Mouse (Mus musculus) forebrain, embryonic 10.5 days (tissue): Measurements from ENCODE around the gene Hoxd11. TPM values are rescaled to one million over a fixed set of nuclear protein-coding genes. Genes with fewer than 3 reads are reported as not detected.

Experiments used
- DNase-seq: peaks from one replicate; pipeline ENCODE4 v3.0.0-alpha.2; 2017; ENCODE audit warnings: low spot score; ENCODE audit errors: extremely low spot score
- H3K27ac ChIP-seq: fragments of 300-500 bp; sonication (generic); 2 replicates; pipeline ENCODE4 v1.5.1; 2016; ENCODE audit warnings: mild to moderate bottlenecking
- H3K27me3 ChIP-seq: fragments of 300-500 bp; sonication (generic); 2 replicates; pipeline ENCODE4 v1.6.1; 2016; ENCODE audit warnings: mild to moderate bottlenecking; ENCODE audit not compliant: poor library complexity, severe bottlenecking
- H3K36me3 ChIP-seq: fragments of 300-500 bp; sonication (generic); replicated peaks from 2 replicates; pipeline ENCODE4 v1.6.1; 2016; ENCODE audit warnings: mild to moderate bottlenecking, moderate library complexity
- H3K4me1 ChIP-seq: fragments of 300-500 bp; sonication (generic); 2 replicates; pipeline ENCODE4 v1.6.1; 2016
- H3K4me3 ChIP-seq: fragments of 300-500 bp; sonication (generic); 2 replicates; pipeline ENCODE4 v1.5.1; 2016; ENCODE audit warnings: mild to moderate bottlenecking, moderate library complexity
- H3K9me3 ChIP-seq: fragments of 300-500 bp; sonication (generic); 2 replicates; pipeline ENCODE4 v1.6.1; 2016; ENCODE audit warnings: mild to moderate bottlenecking, moderate library complexity
- WGBS: fragments of 180-500 bp; shearing (Covaris S2); methylation state at CpG from one replicate; pipeline ENCODE4 v1.1.7; 2016; 5-methylcytosine and 5-hydroxymethylcytosine counted together
- polyA plus RNA-seq: library from polyadenylated mRNA; unstranded; fragments of >200 nt; fragmentation: Nextera tagmentation; extraction: Ambion mirVana; gene quantifications from 2 replicates; pipeline ENCODE4 v1.2.1, GENCODE M21; 2016

The Hoxd11 gene
- polyA plus RNA-seq, 1 experiment from 2014 or later = not detected

DNA sequence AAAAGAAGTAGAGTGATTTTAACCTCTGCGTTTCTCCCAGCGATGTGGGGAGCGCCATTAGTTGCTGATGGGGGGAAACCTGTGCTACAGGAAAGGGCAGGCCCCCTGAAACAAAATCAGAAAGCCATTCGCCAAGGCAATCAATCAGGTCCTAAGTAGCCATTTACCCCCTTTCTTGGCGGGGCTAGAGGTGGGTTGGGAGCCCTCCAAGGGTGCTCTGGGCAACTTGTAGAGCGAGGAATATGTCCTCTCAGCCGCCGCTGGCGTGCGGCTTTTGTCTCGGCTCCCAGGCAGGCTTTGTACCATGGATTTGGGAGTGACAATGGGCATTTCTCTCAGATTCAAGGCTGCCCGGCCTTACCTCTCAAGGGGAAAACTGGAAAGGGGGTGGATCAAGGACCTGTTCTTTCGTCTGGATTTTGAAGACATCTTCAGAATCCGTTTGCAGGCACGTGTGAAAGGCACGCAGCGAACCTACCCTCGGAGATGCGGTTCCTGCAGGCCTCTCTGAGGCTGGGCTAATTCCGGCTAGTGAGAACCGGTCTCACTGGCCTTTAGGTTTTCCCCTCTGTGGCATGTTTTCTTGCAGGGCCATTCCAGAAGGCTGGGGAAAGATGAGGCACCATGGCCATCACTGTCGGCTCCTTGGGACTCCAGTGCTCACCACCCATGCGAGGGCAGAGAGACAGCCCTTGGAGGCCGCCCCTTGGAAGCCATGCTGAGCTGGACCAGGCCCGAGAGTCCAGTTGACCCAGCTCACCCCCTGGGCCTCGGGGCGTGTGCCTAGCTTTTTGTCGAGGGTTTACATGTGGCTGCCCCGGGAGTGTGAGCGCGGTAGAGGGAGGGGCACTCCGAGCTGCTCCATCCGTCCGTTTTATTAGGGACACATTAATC lies 17.3 kb downstream of the Hoxd11 start:
- no peak overlapping the region for H3K27ac ChIP-seq
- H3K4me3 ChIP-seq = no peak overlapping the region
- WGBS = under 1% methylated on average over 34 of the region's 34 CpGs
- peak; percentile 53 for DNase-seq
- no peaks in the 10 kb centered on the region for H3K36me3 ChIP-seq
- peaks cover 100% of the 10 kb centered on the region for H3K27me3 ChIP-seq
- no peaks in the 10 kb centered on the region for H3K9me3 ChIP-seq
- peaks cover 14% of the 10 kb centered on the region for H3K4me1 ChIP-seq

DNA sequence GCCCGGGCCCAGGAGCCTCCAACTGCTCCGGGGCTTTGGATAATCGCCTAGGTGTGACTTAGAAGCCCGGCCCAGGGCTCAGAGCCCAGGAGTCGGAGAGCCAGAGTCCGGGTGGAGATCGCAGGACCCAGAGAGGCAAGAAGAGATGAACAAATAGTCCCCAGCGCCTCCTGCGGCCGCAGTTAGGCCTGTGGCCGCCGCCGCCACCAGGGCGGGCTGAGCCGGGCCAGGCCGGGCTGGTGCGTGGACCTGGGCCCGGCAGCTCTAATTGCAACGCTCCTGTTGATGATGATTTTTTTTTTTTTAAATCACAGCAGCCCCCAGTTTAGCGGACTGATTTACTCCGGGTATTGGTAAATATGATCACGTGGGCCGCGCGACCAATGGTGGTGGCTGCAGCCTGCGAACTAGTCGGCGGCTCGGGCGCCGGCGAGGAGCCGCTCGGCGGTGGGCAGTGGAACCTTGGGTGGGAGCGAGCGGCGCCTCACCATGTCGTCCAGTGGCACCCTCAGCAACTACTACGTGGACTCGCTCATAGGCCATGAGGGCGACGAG lies 18.3 kb downstream of the Hoxd11 start, which contains the start of gene Hoxd9:
Gene Hoxd9 (plus strand): TSS at position 161 of the 555 bp plus-strand sequence.
- no peaks in the 10 kb centered on the region for H3K36me3 ChIP-seq
- peak within 1 kb of the TSS; percentile 44 for H3K4me3 ChIP-seq
- peaks cover 100% of the 10 kb centered on the region for H3K27me3 ChIP-seq
- peaks cover 14% of the 10 kb centered on the region for H3K4me1 ChIP-seq
- H3K9me3 ChIP-seq = no peaks in the 10 kb centered on the region
- DNase-seq = peak; percentile 69
- WGBS = under 1% methylated on average over 43 of the region's 43 CpGs
- no peak within 1 kb of the TSS for H3K27ac ChIP-seq

DNA sequence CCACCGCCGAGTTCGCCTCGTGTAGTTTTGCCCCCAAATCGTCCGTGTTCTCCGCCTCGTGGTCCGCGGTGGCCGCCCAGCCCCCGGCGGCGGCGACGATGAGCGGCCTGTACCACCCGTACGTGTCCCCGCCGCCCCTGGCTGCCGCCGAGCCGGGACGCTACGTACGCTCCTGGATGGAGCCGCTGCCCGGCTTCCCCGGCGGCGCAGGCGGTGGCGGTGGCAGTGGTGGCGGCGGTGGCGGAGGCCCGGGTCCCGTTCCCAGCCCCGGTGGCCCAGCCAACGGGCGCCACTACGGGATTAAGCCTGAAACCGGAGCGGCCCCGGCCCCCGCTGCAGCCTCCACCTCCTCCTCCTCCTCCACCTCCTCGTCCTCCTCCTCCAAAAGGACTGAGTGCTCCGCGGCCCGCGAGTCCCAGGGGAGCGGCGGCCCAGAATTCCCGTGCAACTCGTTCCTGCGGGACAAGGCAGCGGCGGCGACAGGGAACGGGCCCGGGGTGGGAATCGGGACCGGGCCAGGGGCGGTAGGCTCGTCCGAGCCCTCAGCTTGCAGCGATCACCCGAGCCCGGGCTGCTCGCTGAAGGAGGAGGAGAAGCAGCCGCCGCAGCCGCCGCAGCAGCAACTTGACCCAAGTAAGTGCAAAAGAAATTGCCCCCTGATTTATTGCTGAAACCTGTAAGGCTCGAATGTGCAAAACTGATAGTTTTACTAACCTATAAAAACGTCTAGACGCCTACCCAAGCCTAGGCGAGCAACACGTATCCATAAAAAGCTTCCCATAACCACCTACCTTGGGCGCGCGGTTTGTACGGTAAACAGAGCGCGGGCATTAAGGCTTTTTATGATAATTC lies 19.1 kb downstream of the Hoxd11 start:
- Histone ChIP-seq H3K9me3 (no peaks in the 10 kb centered on the region), H3K27me3 (peaks cover 100% of the 10 kb centered on the region), H3K4me3 (peak overlapping the region; percentile 44), H3K36me3 (no peaks in the 10 kb centered on the region), H3K27ac (no peak overlapping the region), H3K4me1 (peaks cover 14% of the 10 kb centered on the region)
- WGBS = under 1% methylated on average over 82 of the region's 86 CpGs
- peak; percentile 56 for DNase-seq

DNA sequence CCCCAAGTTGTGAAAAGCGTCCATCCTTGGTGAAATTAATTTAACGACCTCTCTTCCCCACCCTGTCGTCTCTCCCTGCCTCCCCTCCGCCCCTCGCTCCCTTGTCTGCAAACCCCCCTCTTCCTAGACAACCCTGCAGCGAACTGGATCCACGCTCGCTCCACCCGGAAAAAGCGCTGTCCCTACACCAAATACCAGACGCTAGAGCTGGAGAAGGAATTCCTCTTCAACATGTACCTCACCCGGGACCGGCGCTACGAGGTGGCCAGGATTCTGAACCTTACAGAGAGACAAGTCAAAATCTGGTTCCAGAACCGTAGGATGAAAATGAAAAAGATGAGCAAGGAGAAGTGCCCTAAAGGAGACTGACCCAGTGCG lies 19.7 kb downstream of the Hoxd11 start:
- no peak overlapping the region for H3K27ac ChIP-seq
- WGBS = 1% methylated on average over 17 of the region's 17 CpGs
- peaks cover 100% of the 10 kb centered on the region for H3K27me3 ChIP-seq
- H3K36me3 ChIP-seq = no peaks in the 10 kb centered on the region
- H3K4me3 ChIP-seq = no peak overlapping the region
- H3K9me3 ChIP-seq = no peaks in the 10 kb centered on the region
- peak; percentile 46 for DNase-seq
- peaks cover 16% of the 10 kb centered on the region for H3K4me1 ChIP-seq

DNA sequence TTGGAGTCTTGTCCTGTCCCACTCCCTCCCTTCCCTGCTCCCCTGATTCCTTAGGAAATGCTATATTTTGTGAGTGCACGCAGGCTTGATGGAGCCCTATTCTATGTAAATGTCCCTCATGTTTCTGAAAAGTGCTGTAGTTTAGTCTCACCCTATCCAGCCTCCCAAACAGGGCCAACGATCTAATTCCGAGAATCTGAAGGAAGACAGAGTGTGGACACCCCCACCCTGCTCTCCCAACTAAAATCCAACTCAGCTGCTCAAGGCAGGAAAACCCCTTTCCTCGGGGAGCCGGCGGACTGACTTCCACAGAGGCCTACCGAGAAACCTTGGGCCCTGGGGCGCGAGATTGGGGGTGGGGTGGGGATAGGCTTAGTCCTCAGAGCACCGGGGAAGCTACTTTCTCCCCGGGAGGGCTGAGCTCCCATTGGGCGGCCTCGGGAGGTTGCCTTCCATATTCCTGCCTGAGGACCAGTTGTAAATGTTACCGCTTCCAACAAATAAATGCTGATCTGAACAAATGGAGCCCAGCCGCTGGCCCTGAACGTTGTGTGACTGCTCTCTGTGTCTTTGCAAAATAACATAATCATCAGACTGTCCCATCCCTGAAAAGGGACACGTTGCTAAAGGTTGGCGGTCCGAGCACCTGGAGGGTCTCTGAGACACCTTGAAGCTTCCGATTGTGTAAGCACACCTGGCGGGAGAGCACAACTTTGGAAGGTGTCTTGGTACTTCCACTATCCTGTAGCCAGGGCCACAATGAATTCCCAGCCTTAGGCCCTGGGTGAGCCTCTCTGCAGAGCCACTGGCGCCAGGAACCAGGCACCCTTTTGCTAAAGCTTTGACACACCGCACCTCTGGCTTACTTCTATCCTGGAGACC lies 20.5 kb downstream of the Hoxd11 start:
- H3K4me3 ChIP-seq = no peak overlapping the region
- DNase-seq = peak; percentile 36
- peaks cover 21% of the 10 kb centered on the region for H3K4me1 ChIP-seq
- H3K36me3 ChIP-seq = no peaks in the 10 kb centered on the region
- peaks cover 100% of the 10 kb centered on the region for H3K27me3 ChIP-seq
- H3K27ac ChIP-seq = no peak overlapping the region
- WGBS = 2% methylated on average over 23 of the region's 23 CpGs
- H3K9me3 ChIP-seq = no peaks in the 10 kb centered on the region

DNA sequence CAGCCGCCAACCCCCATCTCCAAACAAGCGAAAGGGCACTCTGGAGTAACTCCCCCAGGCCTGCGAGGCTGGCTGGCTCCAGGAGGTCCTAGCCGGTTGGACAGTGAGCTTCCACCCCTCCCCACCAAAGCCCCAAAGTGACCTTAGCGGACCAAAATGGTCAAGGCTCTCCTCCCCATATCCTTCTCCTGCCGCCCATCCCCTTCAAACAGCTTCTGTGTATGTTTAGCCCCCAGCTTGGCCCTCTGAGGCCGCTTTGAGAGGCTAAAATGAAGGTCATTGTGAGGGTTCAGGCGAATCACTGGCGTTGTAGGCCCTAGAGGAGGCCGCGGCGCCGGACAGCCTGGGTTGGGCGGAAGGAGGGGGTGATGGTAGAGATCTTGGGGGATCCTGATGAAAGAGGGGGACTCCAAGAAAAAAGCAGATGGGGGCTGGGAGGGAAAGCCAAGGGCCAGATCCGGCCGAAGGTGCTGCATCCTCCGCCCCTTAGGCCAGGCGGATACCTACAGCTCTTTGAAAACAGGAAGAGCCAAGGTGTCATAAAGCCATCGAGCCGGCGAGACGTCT lies 21.3 kb downstream of the Hoxd11 start:
- H3K9me3 ChIP-seq = no peaks in the 10 kb centered on the region
- peaks cover 29% of the 10 kb centered on the region for H3K4me1 ChIP-seq
- peak; percentile 33 for DNase-seq
- H3K4me3 ChIP-seq = no peak overlapping the region
- WGBS = under 1% methylated on average over 22 of the region's 22 CpGs
- no peak overlapping the region for H3K27ac ChIP-seq
- peaks cover 100% of the 10 kb centered on the region for H3K27me3 ChIP-seq
- H3K36me3 ChIP-seq = no peaks in the 10 kb centered on the region

DNA sequence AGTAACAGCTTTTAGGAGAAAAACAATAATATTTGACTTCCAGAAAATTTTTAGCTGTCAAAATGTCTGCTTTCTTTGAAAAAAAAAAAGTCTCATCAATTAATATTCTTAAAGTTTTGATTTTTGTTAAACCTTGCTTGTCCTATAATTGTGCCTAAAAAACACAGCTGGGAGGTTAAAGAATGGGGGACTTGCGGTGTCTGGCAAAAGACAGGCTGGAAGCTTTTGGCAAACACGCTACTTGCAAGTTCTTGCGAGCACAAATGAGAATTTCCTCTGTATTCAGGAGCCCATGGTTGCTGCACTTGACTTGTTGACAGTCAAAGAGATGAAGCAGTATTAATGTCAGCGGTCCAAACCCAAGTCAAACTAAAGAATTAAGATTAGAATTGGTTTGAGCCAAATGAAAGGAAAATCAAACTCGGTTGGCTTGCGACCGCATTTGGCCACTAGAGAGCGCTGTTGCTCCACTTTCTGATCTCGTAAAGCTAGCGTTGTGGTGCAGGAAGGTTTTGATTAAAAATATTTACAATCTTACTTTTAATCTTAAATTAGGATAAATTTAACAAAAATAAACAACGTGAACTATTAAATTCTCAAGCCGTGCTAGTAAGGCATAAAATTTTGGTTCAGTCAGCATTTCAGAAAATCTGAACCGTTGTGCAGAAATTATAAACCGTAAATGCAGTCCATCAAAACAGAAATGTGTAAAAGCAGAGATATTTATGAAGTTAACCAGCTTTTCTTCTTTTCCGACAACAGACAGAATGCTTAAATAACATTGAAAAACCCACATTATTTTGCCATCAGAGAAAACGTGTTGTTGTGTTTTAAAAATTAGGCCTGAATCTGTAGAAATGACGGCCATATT lies 22.8 kb downstream of the Hoxd11 start:
- peaks cover 100% of the 10 kb centered on the region for H3K27me3 ChIP-seq
- H3K27ac ChIP-seq = no peak overlapping the region
- H3K9me3 ChIP-seq = no peaks in the 10 kb centered on the region
- DNase-seq = peak; percentile 76
- H3K4me3 ChIP-seq = no peak overlapping the region
- H3K36me3 ChIP-seq = no peaks in the 10 kb centered on the region
- peaks cover 30% of the 10 kb centered on the region for H3K4me1 ChIP-seq
- 12% methylated on average over 17 of the region's 17 CpGs for WGBS

DNA sequence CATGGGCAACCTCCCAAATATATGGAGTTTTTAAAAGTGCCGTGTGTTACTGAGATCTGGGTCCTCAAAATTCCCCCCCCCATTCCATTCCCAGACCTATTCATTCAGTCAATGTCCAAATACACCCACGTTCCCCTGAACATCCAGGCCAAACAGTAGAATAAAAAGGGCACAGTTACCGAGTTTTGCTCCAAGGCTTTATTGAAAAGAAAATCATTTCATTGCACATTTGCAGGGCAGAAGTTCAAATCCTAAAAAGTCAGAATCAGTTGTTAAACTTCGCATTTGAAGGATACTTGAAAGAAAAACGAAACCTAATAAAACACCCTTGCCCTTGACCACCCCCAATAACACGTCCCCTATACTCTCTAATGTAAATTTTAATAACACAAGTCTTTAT lies 23.5 kb downstream of the Hoxd11 start:
- H3K27ac ChIP-seq = no peak overlapping the region
- H3K9me3 ChIP-seq = no peaks in the 10 kb centered on the region
- peaks cover 25% of the 10 kb centered on the region for H3K4me1 ChIP-seq
- DNase-seq = no peak
- WGBS = 15% methylated on average over 6 of the region's 6 CpGs
- H3K36me3 ChIP-seq = no peaks in the 10 kb centered on the region
- H3K4me3 ChIP-seq = no peak overlapping the region
- H3K27me3 ChIP-seq = peaks cover 100% of the 10 kb centered on the region

DNA sequence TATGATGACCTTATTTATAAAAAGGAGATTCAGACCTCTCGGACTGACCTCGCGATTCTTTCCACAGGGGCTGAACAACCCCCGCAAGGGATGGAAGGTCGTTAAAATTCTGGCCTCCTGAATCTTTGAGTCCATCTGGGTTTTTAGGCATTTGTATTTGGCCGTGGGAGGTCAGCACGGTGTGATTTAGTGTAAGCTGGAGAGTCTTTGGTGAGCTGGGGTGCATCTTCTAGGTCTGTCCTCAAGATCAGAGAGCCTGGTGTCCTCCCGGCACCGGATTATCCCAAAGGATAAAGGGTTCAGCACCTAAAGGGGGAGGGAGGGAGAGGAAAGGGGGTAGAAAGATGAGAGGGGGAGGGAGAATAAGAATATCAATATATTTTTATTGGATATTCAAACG lies 24.0 kb downstream of the Hoxd11 start:
- peak; percentile 38 for DNase-seq

DNA sequence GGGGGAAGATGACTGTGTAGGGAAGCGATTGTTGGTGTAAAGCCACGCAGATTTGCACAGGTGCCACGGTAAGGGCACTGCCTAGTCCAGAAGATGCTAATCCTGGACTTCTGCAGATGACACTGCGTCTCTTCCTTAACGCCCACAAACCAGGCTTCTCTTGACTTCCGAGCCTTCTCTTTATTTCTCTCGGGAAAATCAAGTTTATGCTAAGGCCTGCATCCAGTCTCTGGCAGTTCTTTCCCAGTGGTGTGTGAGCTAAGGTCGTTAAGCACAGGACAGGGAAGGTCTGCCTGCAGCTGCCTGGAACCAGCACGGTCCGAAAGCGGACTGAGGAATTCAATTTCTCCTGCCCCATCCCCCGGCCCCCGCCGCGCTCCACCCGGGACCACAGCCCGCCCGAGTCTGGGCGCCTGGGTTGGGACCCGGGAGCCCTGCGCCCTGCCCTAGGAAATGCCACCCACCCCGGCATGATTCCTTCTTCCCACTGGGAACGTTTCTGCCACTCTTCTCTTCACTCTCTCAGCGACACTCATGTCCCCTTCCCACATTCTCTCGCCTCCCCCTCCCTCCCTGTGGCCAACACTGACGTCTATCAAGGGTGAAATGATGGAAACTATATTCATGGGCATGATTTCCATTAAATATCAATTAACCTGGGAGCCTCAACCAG lies 24.5 kb downstream of the Hoxd11 start:
- DNase-seq = peak; percentile 47
- 2% methylated on average over 26 of the region's 26 CpGs for WGBS
- Histone ChIP-seq H3K4me3 (no peak overlapping the region), H3K4me1 (peaks cover 16% of the 10 kb centered on the region), H3K36me3 (no peaks in the 10 kb centered on the region), H3K27me3 (peaks cover 100% of the 10 kb centered on the region), H3K27ac (no peak overlapping the region), H3K9me3 (no peaks in the 10 kb centered on the region)

More for the DNA sequence above, 24.0 kb downstream of the Hoxd11 start:
- no peaks in the 10 kb centered on the region for H3K9me3 ChIP-seq
- no peaks in the 10 kb centered on the region for H3K36me3 ChIP-seq
- WGBS = 2% methylated on average over 10 of the region's 10 CpGs
- no peak overlapping the region for H3K4me3 ChIP-seq
- peaks cover 20% of the 10 kb centered on the region for H3K4me1 ChIP-seq
- peaks cover 100% of the 10 kb centered on the region for H3K27me3 ChIP-seq
- no peak overlapping the region for H3K27ac ChIP-seq
